Mouse (Mus musculus): ENCODE data around the gene Rcc1l. TPM values are rescaled to one million over a fixed set of nuclear protein-coding genes. Genes with fewer than 3 reads are reported as not detected.

Rcc1l gene
- polyA plus RNA-seq, 1 experiment: 10.7 TPM

- 81% methylated on average over 11 of the region's 11 CpGs for WGBS
- peaks cover 12% of the 10 kb centered on the region; the same call in 1 of the 2 replicates for H3K4me1 ChIP-seq (ENCODE audit: control insufficient read depth, insufficient read depth, insufficient read length)
- H3K27me3 ChIP-seq (ENCODE audit: control insufficient read depth, insufficient read depth, low read length): no peaks in the 10 kb centered on the region
- H3K27ac ChIP-seq (ENCODE audit: insufficient read depth, low read length): no peak overlapping the region
- TF ChIP-seq POLR2A (IDR thresholded peaks at IDR 0.05; ENCODE audit: low read depth, low read length) (no peak), CTCF (IDR thresholded peaks at IDR 0.05; ENCODE audit: extremely low read depth, insufficient read depth, insufficient read length, insufficient replicate concordance) (no peak)
- DNase-seq (ENCODE audit: low read depth in 1 of 2, low spot score in 2 of 2): no peak
- H3K4me3 ChIP-seq (ENCODE audit: extremely low read depth, insufficient read depth, insufficient read length): no peak overlapping the region
- no peaks in the 10 kb centered on the region for H3K36me3 ChIP-seq (ENCODE audit: control insufficient read depth, insufficient read depth, low read length)
Measured at GRCm38 (mm10) chr5:134209931-134210554, 33.5 kb upstream of the Rcc1l start.

DNA sequence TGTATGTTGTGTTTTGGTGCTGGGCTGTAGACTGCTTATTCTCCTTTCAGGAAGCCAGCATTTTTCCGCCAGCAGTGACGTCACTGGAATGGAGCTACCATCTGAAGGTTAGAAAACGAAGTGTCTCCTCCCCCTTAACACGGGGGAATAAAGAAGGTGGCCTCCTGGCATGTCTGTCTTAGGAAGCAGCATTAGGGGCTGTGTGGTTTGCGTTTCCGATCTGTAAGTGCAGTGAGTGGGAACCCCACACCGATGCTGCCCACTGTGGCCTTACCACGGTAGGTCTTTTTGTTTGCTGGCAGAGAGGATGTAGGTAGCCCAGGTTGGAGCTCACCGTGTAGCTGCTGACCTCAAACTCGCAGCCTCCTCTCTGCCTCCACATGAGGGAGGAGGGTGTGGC is 30.1 kb upstream of the Rcc1l start:
- TF ChIP-seq CTCF (IDR thresholded peaks at IDR 0.05; ENCODE audit: extremely low read depth, insufficient read depth, insufficient read length, insufficient replicate concordance) (no peak), POLR2A (IDR thresholded peaks at IDR 0.05; ENCODE audit: low read depth, low read length) (no peak)
- no peaks in the 10 kb centered on the region for H3K27me3 ChIP-seq (ENCODE audit: control insufficient read depth, insufficient read depth, low read length)
- no peaks in the 10 kb centered on the region; the same call in 1 of the 2 replicates for H3K4me1 ChIP-seq (ENCODE audit: control insufficient read depth, insufficient read depth, insufficient read length)
- no peaks in the 10 kb centered on the region; the same call in 1 of the 2 replicates for H3K36me3 ChIP-seq (ENCODE audit: control insufficient read depth, insufficient read depth, low read length)
- DNase-seq (ENCODE audit: low read depth in 1 of 2, low spot score in 2 of 2): no peak
- H3K27ac ChIP-seq (ENCODE audit: insufficient read depth, low read length): no peak overlapping the region
- no peak overlapping the region for H3K4me3 ChIP-seq (ENCODE audit: extremely low read depth, insufficient read depth, insufficient read length)
- WGBS: 30% methylated on average over 10 of the region's 10 CpGs

- TF ChIP-seq POLR2A (IDR thresholded peaks at IDR 0.05; ENCODE audit: low read depth, low read length) (no peak), CTCF (IDR thresholded peaks at IDR 0.05; ENCODE audit: extremely low read depth, insufficient read depth, insufficient read length, insufficient replicate concordance) (no peak)
- DNase-seq (ENCODE audit: low read depth in 1 of 2, low spot score in 2 of 2): no peak
- peaks cover 6% of the 10 kb centered on the region for H3K36me3 ChIP-seq (ENCODE audit: control insufficient read depth, insufficient read depth, low read length)
- no peak overlapping the region for H3K27ac ChIP-seq (ENCODE audit: insufficient read depth, low read length)
- peaks cover 1% of the 10 kb centered on the region; the same call in 1 of the 2 replicates for H3K4me1 ChIP-seq (ENCODE audit: control insufficient read depth, insufficient read depth, insufficient read length)
- H3K4me3 ChIP-seq (ENCODE audit: extremely low read depth, insufficient read depth, insufficient read length): no peak overlapping the region
- H3K27me3 ChIP-seq (ENCODE audit: control insufficient read depth, insufficient read depth, low read length): no peaks in the 10 kb centered on the region
- 86% methylated on average over 8 of the region's 8 CpGs for WGBS
Measured at GRCm38 (mm10) chr5:134193664-134194063, 17.1 kb upstream of the Rcc1l start.

DNA sequence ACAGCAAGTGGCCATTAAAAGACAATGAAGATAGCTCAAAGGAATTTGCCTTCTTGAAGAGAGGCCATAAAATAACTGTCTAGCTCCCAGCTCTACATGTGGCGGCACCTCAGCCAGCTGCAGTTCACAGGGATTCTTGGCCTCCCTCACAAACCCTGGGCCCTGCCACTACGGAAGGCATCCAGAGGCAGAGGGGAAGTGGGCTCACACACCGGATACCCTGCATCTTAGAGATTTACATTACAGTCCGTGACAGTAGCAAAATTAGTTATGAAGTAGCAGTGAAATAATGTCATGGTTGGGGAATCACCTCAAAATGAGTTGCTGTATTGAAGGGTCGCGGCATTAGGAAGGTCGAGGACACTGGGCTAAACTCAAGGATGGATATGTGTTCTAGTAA is 12.0 kb upstream of the Rcc1l start:
- TF ChIP-seq CTCF (IDR thresholded peaks at IDR 0.05; ENCODE audit: extremely low read depth, insufficient read depth, insufficient read length, insufficient replicate concordance) (no peak), POLR2A (IDR thresholded peaks at IDR 0.05; ENCODE audit: low read depth, low read length) (no peak)
- WGBS: 25% methylated on average over 7 of the region's 7 CpGs
- peak overlapping the region; percentile 14; the same call in 1 of the 2 replicates for H3K27ac ChIP-seq (ENCODE audit: insufficient read depth, low read length)
- no peak for DNase-seq (ENCODE audit: low read depth in 1 of 2, low spot score in 2 of 2)
- peaks cover 8% of the 10 kb centered on the region for H3K4me1 ChIP-seq (ENCODE audit: control insufficient read depth, insufficient read depth, insufficient read length)
- H3K4me3 ChIP-seq (ENCODE audit: extremely low read depth, insufficient read depth, insufficient read length): no peak overlapping the region
- H3K27me3 ChIP-seq (ENCODE audit: control insufficient read depth, insufficient read depth, low read length): no peaks in the 10 kb centered on the region
- no peaks in the 10 kb centered on the region; the same call in 1 of the 2 replicates for H3K36me3 ChIP-seq (ENCODE audit: control insufficient read depth, insufficient read depth, low read length)

DNA sequence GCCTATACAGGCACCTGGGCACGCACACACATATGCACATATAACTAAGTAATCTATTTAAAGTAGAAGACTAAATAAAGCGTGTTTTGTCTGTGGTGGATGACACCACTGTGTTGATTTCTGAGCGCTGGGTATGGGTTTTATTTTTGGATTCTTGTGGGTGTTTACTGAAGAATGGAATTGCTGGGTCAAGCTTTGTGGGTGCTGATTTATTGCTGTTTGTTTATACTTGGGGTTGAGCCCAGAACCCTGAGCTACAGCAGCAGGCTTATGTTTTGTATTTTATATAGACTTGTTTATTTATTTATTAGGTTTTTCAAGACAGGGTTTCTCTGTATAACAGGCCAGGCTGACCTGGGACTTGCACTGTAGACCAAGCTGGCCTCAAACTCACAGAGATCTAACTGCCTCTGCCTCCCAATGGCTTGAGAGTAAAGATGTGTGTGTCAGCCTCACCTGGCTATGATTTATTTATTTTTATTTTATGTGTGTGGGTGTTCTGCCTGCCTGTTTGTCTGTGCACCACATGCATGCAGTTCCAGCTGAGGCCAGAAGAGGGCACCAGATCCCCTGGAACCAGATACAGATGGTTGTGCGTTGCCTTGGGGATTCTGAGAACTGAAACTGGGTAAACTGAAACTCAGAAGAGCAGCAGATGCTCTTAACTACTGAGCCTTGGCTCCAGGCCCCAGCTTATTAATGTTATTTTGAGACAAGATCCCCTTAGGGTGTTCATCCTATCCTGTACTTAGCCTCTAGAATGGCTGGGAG is 10.6 kb upstream of the Rcc1l start:
- Histone ChIP-seq H3K27ac (ENCODE audit: insufficient read depth, low read length) (no peak overlapping the region), H3K4me3 (ENCODE audit: extremely low read depth, insufficient read depth, insufficient read length) (no peak overlapping the region), H3K27me3 (ENCODE audit: control insufficient read depth, insufficient read depth, low read length) (no peaks in the 10 kb centered on the region), H3K4me1 (ENCODE audit: control insufficient read depth, insufficient read depth, insufficient read length) (peaks cover 12% of the 10 kb centered on the region), H3K36me3 (ENCODE audit: control insufficient read depth, insufficient read depth, low read length) (no peaks in the 10 kb centered on the region)
- 66% methylated on average over 4 of the region's 4 CpGs for WGBS
- DNase-seq (ENCODE audit: low read depth in 1 of 2, low spot score in 2 of 2): peak; percentile 62 to 78
- TF ChIP-seq CTCF (IDR thresholded peaks at IDR 0.05; ENCODE audit: extremely low read depth, insufficient read depth, insufficient read length, insufficient replicate concordance) (peak; percentile 80; the same call in 1 of the 2 replicates), POLR2A (IDR thresholded peaks at IDR 0.05; ENCODE audit: low read depth, low read length) (no peak)

DNA sequence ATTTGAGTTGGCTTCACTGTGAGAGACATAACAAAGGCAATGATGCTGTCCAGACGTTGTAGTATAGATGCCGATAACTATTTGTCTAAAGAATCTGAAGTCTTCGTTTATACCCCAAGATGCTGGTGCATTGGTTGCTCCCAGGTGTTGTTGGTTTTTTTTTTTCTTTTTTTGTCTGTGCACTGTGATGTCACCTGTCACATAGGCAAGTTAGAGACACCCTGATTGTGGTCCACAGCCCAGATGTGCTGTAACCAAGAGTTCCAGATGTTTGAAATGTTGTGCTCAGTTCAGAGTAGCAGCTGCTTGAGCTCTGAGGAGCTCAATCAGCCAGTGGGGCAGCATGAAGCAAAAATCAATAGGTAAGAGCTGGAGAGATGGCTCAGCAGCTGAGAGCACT is 9.5 kb upstream of the Rcc1l start:
- Histone ChIP-seq H3K4me1 (ENCODE audit: control insufficient read depth, insufficient read depth, insufficient read length) (peaks cover 14% of the 10 kb centered on the region), H3K36me3 (ENCODE audit: control insufficient read depth, insufficient read depth, low read length) (no peaks in the 10 kb centered on the region), H3K4me3 (ENCODE audit: extremely low read depth, insufficient read depth, insufficient read length) (no peak overlapping the region), H3K27me3 (ENCODE audit: control insufficient read depth, insufficient read depth, low read length) (no peaks in the 10 kb centered on the region), H3K27ac (ENCODE audit: insufficient read depth, low read length) (no peak overlapping the region)
- no peak for DNase-seq (ENCODE audit: low read depth in 1 of 2, low spot score in 2 of 2)
- TF ChIP-seq CTCF (IDR thresholded peaks at IDR 0.05; ENCODE audit: extremely low read depth, insufficient read depth, insufficient read length, insufficient replicate concordance) (no peak), POLR2A (IDR thresholded peaks at IDR 0.05; ENCODE audit: low read depth, low read length) (no peak)
- WGBS: 85% methylated on average over 3 of the region's 3 CpGs
